Mouse (Mus musculus) limb, embryonic 14.5 days (tissue): Measurements from ENCODE around the gene Casp8ap2. TPM values are rescaled to one million over a fixed set of nuclear protein-coding genes. Genes with fewer than 3 reads are reported as not detected.

Experiments
- ATAC-seq: fragments of 200-750 bp; cut with Nextera tagmentation; 2 replicates; pipeline ENCODE4 v1.8.0; 2017; ENCODE audit warnings: low read depth, moderate number of reproducible peaks, moderate TSS enrichment; ENCODE audit not compliant: low FRiP score
- DNase-seq: peaks from one replicate; pipeline ENCODE4 v3.0.0-alpha.2; 2015; ENCODE audit warnings: low spot score
- H3K27ac ChIP-seq: fragments of 300-500 bp; sonication (generic); replicated peaks from 2 replicates; pipeline ENCODE4 v1.5.1; 2014; ENCODE audit warnings: low read depth, mild to moderate bottlenecking, low read length, moderate library complexity, mixed read lengths
- H3K27me3 ChIP-seq: fragments of 300-500 bp; sonication (generic); 2 replicates; pipeline ENCODE4 v1.6.1; 2014; ENCODE audit warnings: low read length, mixed read lengths; ENCODE audit not compliant: control insufficient read depth, insufficient read depth
- H3K36me3 ChIP-seq: fragments of 300-500 bp; sonication (generic); 2 replicates; pipeline ENCODE4 v1.6.1; 2014; ENCODE audit warnings: mild to moderate bottlenecking, low read length, moderate library complexity, mixed read lengths; ENCODE audit not compliant: control insufficient read depth, insufficient read depth
- H3K4me1 ChIP-seq: fragments of 300-500 bp; sonication (generic); 2 replicates; pipeline ENCODE4 v1.6.1; 2014; ENCODE audit warnings: antibody characterized with exemption, low read length, mixed read lengths; ENCODE audit not compliant: control insufficient read depth, insufficient read depth
- H3K4me2 ChIP-seq: fragments of 300-500 bp; sonication (generic); replicated peaks from 2 replicates; pipeline ENCODE4 v1.6.1; 2014; ENCODE audit warnings: low read depth, mild to moderate bottlenecking, low read length, moderate library complexity; ENCODE audit not compliant: severe bottlenecking
- H3K4me3 ChIP-seq: fragments of 300-500 bp; sonication (generic); replicated peaks from 2 replicates; pipeline ENCODE4 v1.5.1; 2014; ENCODE audit warnings: low read length
- H3K9ac ChIP-seq: fragments of 300-500 bp; sonication (generic); 2 replicates; pipeline ENCODE4 v1.6.1; 2014; ENCODE audit warnings: mild to moderate bottlenecking, low read depth, low read length, moderate library complexity; ENCODE audit not compliant: severe bottlenecking
- H3K9me3 ChIP-seq: fragments of 300-500 bp; sonication (generic); 2 replicates; pipeline ENCODE4 v1.6.1; 2016; ENCODE audit warnings: low read length; ENCODE audit not compliant: control insufficient read depth
- POLR2A ChIP-seq: fragments of 200-500 bp; IDR thresholded peaks from 2 replicates; pipeline ENCODE4 v1.8.0; 2012; ENCODE audit warnings: inconsistent platforms, mild to moderate bottlenecking, moderate library complexity, borderline replicate concordance; ENCODE audit not compliant: insufficient read depth, insufficient read length; ENCODE audit errors: extremely low read depth
- WGBS: fragments of 180-500 bp; shearing (Covaris S2); extraction: QIAGEN DNeasy Blood & Tissue Kit; methylation state at CpG from one replicate; pipeline ENCODE4 v1.1.7; 2014; 5-methylcytosine and 5-hydroxymethylcytosine counted together
- polyA plus RNA-seq, 2 experiments: library from polyadenylated mRNA; depleted of rRNA in 1 of 2; stranded (reverse) in 1 of 2; unstranded in 1 of 2; fragments of >200 nt; fragmentation: Nextera tagmentation in 1 of 2; extraction: Ambion mirVana in 1 of 2; gene quantifications; 2 replicates each; pipeline versions ENCODE4 v1.2.1 to v1.2.3; 2012 to 2014

Casp8ap2 gene
- polyA plus RNA-seq, 2 experiments = 13.6 to 56.0 TPM

DNA sequence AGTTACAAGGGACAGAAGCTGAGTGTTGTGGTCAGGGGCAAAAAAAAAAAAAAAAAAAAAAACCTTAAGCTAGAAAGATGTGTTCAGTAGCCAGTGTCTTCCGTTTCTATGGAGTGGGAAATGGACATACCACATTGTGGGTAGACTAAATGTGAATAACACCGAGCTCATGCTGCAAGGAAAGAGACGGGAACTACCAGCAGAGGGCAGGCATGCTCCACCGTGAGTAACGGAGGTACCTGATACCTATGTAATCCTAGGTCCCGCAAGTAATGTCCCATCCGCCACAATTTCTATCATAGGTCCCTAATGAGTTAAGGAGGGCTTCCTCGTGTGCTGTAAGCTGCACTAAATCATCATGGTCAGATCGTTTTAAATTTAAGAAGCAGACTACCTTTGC lies 28.7 kb upstream of the Casp8ap2 start:
- H3K4me2 ChIP-seq = no peak overlapping the region
- no peak overlapping the region for H3K4me3 ChIP-seq
- no peaks in the 10 kb centered on the region for H3K4me1 ChIP-seq
- ATAC-seq (no peak), DNase-seq (peak; percentile 48)
- no peak overlapping the region for H3K9ac ChIP-seq
- H3K27me3 ChIP-seq = no peaks in the 10 kb centered on the region
- no peak for TF ChIP-seq POLR2A
- 11% methylated on average over 9 of the region's 9 CpGs for WGBS
- no peaks in the 10 kb centered on the region for H3K9me3 ChIP-seq
- no peaks in the 10 kb centered on the region for H3K36me3 ChIP-seq
- no peak overlapping the region for H3K27ac ChIP-seq

DNA sequence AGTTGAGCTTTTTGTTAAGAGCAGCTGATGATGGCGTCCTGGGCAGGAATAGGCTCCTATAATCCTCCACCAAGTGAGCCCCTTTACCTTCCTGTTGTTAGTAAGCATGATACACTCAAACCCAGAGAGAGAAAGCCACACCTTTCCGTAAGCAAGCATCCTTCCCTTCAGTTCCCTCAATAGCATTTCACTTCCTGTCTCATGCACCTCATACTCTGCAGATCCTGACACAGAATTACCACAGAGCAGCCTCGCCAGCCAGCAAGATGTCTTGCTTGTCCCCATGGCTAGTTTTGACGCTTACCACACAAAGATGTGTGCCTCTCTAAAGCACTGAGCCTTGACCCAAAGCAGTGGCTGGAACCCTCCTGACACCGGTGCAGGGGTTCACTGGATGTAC lies 27.7 kb upstream of the Casp8ap2 start:
- Histone ChIP-seq H3K36me3 (no peaks in the 10 kb centered on the region), H3K4me2 (no peak overlapping the region), H3K4me3 (no peak overlapping the region), H3K9ac (no peak overlapping the region), H3K27me3 (no peaks in the 10 kb centered on the region), H3K27ac (no peak overlapping the region), H3K4me1 (no peaks in the 10 kb centered on the region), H3K9me3 (no peaks in the 10 kb centered on the region)
- ATAC-seq = no peak
- no peak for TF ChIP-seq POLR2A
- DNase-seq = no peak
- 88% methylated on average over 5 of the region's 5 CpGs for WGBS

GRCm38 (mm10) chr4:32588237-32588636 lies 27.0 kb upstream of the Casp8ap2 start:
- DNase-seq (no peak), ATAC-seq (no peak)
- Histone ChIP-seq H3K9ac (no peak overlapping the region), H3K27ac (no peak overlapping the region), H3K4me3 (no peak overlapping the region), H3K36me3 (no peaks in the 10 kb centered on the region), H3K4me2 (no peak overlapping the region), H3K27me3 (no peaks in the 10 kb centered on the region), H3K4me1 (no peaks in the 10 kb centered on the region), H3K9me3 (no peaks in the 10 kb centered on the region)
- TF ChIP-seq POLR2A = no peak
- 84% methylated on average over 6 of the region's 6 CpGs for WGBS

GRCm38 (mm10) chr4:32601135-32601534 lies 14.1 kb upstream of the Casp8ap2 start:
- 32% methylated on average over 12 of the region's 12 CpGs for WGBS
- Histone ChIP-seq H3K27me3 (no peaks in the 10 kb centered on the region), H3K27ac (no peak overlapping the region), H3K9ac (no peak overlapping the region), H3K36me3 (no peaks in the 10 kb centered on the region), H3K4me3 (no peak overlapping the region), H3K4me1 (no peaks in the 10 kb centered on the region), H3K4me2 (no peak overlapping the region), H3K9me3 (no peaks in the 10 kb centered on the region)
- no peak for TF ChIP-seq POLR2A
- DNase-seq = peak; percentile 64
- no peak for ATAC-seq

- no peak for TF ChIP-seq POLR2A
- no peak within 1 kb of the TSS for H3K27ac ChIP-seq
- DNase-seq (no peak), ATAC-seq (no peak)
- no peaks in the 10 kb centered on the region for H3K9me3 ChIP-seq
- WGBS = 59% methylated on average over 3 of the region's 3 CpGs
- no peak within 1 kb of the TSS for H3K9ac ChIP-seq
- H3K36me3 ChIP-seq = no peaks in the 10 kb centered on the region
- no peak within 1 kb of the TSS for H3K4me2 ChIP-seq
- H3K4me3 ChIP-seq = no peak within 1 kb of the TSS
- H3K4me1 ChIP-seq = no peaks in the 10 kb centered on the region
- H3K27me3 ChIP-seq = no peaks in the 10 kb centered on the region
Observed at GRCm38 (mm10) chr4:32602660-32603059, 12.6 kb upstream of the Casp8ap2 start, which contains the start of gene Gja10. Gene Gja10 (minus strand): TSS chr4:32602760.

- peaks cover 9% of the 10 kb centered on the region for H3K36me3 ChIP-seq
- H3K27me3 ChIP-seq = no peaks in the 10 kb centered on the region
- H3K27ac ChIP-seq = no peak overlapping the region
- H3K4me2 ChIP-seq = no peak overlapping the region
- TF ChIP-seq POLR2A = no peak
- no peak overlapping the region for H3K9ac ChIP-seq
- no peaks in the 10 kb centered on the region for H3K9me3 ChIP-seq
- no peaks in the 10 kb centered on the region for H3K4me1 ChIP-seq
- no peak overlapping the region for H3K4me3 ChIP-seq
- ATAC-seq (no peak), DNase-seq (no peak)
Observed at GRCm38 (mm10) chr4:32621637-32622036, 6.4 kb downstream of the Casp8ap2 start.
